Mouse (Mus musculus): ENCODE results near the gene Paxbp1. TPM values are rescaled to one million over a fixed set of nuclear protein-coding genes. Genes with fewer than 3 reads are reported as not detected.

Paxbp1 gene
- polyA plus RNA-seq (2014; fragmentation: Nextera tagmentation; extraction: Ambion mirVana), result 51.8 and 58.2 TPM in 2 replicates

GRCm38 (mm10) chr16:91044270-91045182 lies at the start of gene Paxbp1:
Paxbp1 (minus strand) TSS chr16:91044543.
- no peaks in the 10 kb centered on the region for H3K27me3 ChIP-seq (replicated peaks; ENCODE audit: control insufficient read depth, insufficient read depth, low read length)
- DNase-seq (ENCODE audit: low spot score) (peak; percentile 99), ATAC-seq (ENCODE audit: low read depth) (peak; percentile 98)
- peaks cover 17% of the 10 kb centered on the region for H3K36me3 ChIP-seq (ENCODE audit: control insufficient read depth, insufficient read depth, low read length)
- peak within 1 kb of the TSS; percentile 97 for H3K4me3 ChIP-seq (ENCODE audit: low read depth, low read length)
- H3K9me3 ChIP-seq (ENCODE audit: control insufficient read depth, low read length), result no peaks in the 10 kb centered on the region
- H3K4me1 ChIP-seq (ENCODE audit: control insufficient read depth, insufficient read depth, low read length), result peaks cover 10% of the 10 kb centered on the region
- H3K27ac ChIP-seq (replicated peaks; ENCODE audit: low read depth, low read length), result peak within 1 kb of the TSS; percentile 96
- peak within 1 kb of the TSS; percentile 89 for H3K4me2 ChIP-seq (ENCODE audit: low read depth, low read length)
- peak within 1 kb of the TSS; percentile 96 for H3K9ac ChIP-seq (ENCODE audit: low read depth, low read length)
- 3% methylated on average over 57 of the region's 70 CpGs for WGBS

- no peak overlapping the region for H3K4me2 ChIP-seq (ENCODE audit: low read depth, low read length)
- WGBS, result 63% methylated on average over 4 of the region's 4 CpGs
- H3K27ac ChIP-seq (replicated peaks; ENCODE audit: low read depth, low read length), result no peak overlapping the region
- ATAC-seq (ENCODE audit: low read depth), result no peak
- H3K36me3 ChIP-seq (ENCODE audit: control insufficient read depth, insufficient read depth, low read length), result no peaks in the 10 kb centered on the region
- H3K4me3 ChIP-seq (ENCODE audit: low read depth, low read length), result no peak overlapping the region
- H3K4me1 ChIP-seq (ENCODE audit: control insufficient read depth, insufficient read depth, low read length), result 0 out of 2 replicates have a peak, but pooled peaks cover 4% of the 10 kb centered on the region
- no peaks in the 10 kb centered on the region for H3K27me3 ChIP-seq (replicated peaks; ENCODE audit: control insufficient read depth, insufficient read depth, low read length)
- H3K9me3 ChIP-seq (ENCODE audit: control insufficient read depth, low read length), result no peaks in the 10 kb centered on the region
- DNase-seq (ENCODE audit: low spot score), result no peak
- H3K9ac ChIP-seq (ENCODE audit: low read depth, low read length), result no peak overlapping the region
Measured at GRCm38 (mm10) chr16:91086642-91087306, 42.4 kb upstream of the Paxbp1 start.

- no peaks in the 10 kb centered on the region for H3K36me3 ChIP-seq (ENCODE audit: control insufficient read depth, insufficient read depth, low read length)
- H3K4me3 ChIP-seq (ENCODE audit: low read depth, low read length), result no peak overlapping the region
- H3K9ac ChIP-seq (ENCODE audit: low read depth, low read length), result no peak overlapping the region
- 42% methylated on average over 17 of the region's 17 CpGs for WGBS
- H3K27me3 ChIP-seq (replicated peaks; ENCODE audit: control insufficient read depth, insufficient read depth, low read length), result no peaks in the 10 kb centered on the region
- 0 out of 2 replicates have a peak, but pooled peaks cover 4% of the 10 kb centered on the region for H3K4me1 ChIP-seq (ENCODE audit: control insufficient read depth, insufficient read depth, low read length)
- peak; percentile 44; the same call in 1 of the 2 replicates for ATAC-seq (ENCODE audit: low read depth)
- peak; percentile 60 for DNase-seq (ENCODE audit: low spot score)
- H3K9me3 ChIP-seq (ENCODE audit: control insufficient read depth, low read length), result no peaks in the 10 kb centered on the region
- peak overlapping the region; percentile 27 for H3K4me2 ChIP-seq (ENCODE audit: low read depth, low read length)
- H3K27ac ChIP-seq (replicated peaks; ENCODE audit: low read depth, low read length), result no peak overlapping the region
Measured at GRCm38 (mm10) chr16:91085239-91085825, 41.0 kb upstream of the Paxbp1 start.

GRCm38 (mm10) chr16:91084307-91085238 lies 40.2 kb upstream of the Paxbp1 start:
- 68% methylated on average over 21 of the region's 21 CpGs for WGBS
- Histone ChIP-seq H3K9me3 (ENCODE audit: control insufficient read depth, low read length) (no peaks in the 10 kb centered on the region), H3K4me3 (ENCODE audit: low read depth, low read length) (no peak overlapping the region)

GRCm38 (mm10) chr16:91083002-91083646 lies 38.8 kb upstream of the Paxbp1 start:
- 0 out of 2 replicates have a peak, but pooled peaks cover 4% of the 10 kb centered on the region for H3K4me1 ChIP-seq (ENCODE audit: control insufficient read depth, insufficient read depth, low read length)
- no peak overlapping the region for H3K4me2 ChIP-seq (ENCODE audit: low read depth, low read length)
- DNase-seq (ENCODE audit: low spot score) (no peak), ATAC-seq (ENCODE audit: low read depth) (no peak)
- no peaks in the 10 kb centered on the region for H3K36me3 ChIP-seq (ENCODE audit: control insufficient read depth, insufficient read depth, low read length)
- 66% methylated on average over 4 of the region's 4 CpGs for WGBS
- no peak overlapping the region for H3K9ac ChIP-seq (ENCODE audit: low read depth, low read length)
- H3K27ac ChIP-seq (replicated peaks; ENCODE audit: low read depth, low read length), result no peak overlapping the region
- no peak overlapping the region for H3K4me3 ChIP-seq (ENCODE audit: low read depth, low read length)
- no peaks in the 10 kb centered on the region for H3K27me3 ChIP-seq (replicated peaks; ENCODE audit: control insufficient read depth, insufficient read depth, low read length)
- no peaks in the 10 kb centered on the region for H3K9me3 ChIP-seq (ENCODE audit: control insufficient read depth, low read length)

More at GRCm38 (mm10) chr16:91084307-91085238, 40.2 kb upstream of the Paxbp1 start:
- ATAC-seq (ENCODE audit: low read depth) (no peak), DNase-seq (ENCODE audit: low spot score) (no peak)
- no peaks in the 10 kb centered on the region for H3K36me3 ChIP-seq (ENCODE audit: control insufficient read depth, insufficient read depth, low read length)
- H3K27me3 ChIP-seq (replicated peaks; ENCODE audit: control insufficient read depth, insufficient read depth, low read length), result no peaks in the 10 kb centered on the region
- no peak overlapping the region for H3K9ac ChIP-seq (ENCODE audit: low read depth, low read length)
- 0 out of 2 replicates have a peak, but pooled peaks cover 4% of the 10 kb centered on the region for H3K4me1 ChIP-seq (ENCODE audit: control insufficient read depth, insufficient read depth, low read length)
- H3K4me2 ChIP-seq (ENCODE audit: low read depth, low read length), result peak overlapping the region; percentile 27
- no peak overlapping the region for H3K27ac ChIP-seq (replicated peaks; ENCODE audit: low read depth, low read length)

- ATAC-seq (ENCODE audit: low read depth) (no peak), DNase-seq (ENCODE audit: low spot score) (peak; percentile 81)
- H3K9me3 ChIP-seq (ENCODE audit: control insufficient read depth, low read length), result no peaks in the 10 kb centered on the region
- H3K4me1 ChIP-seq (ENCODE audit: control insufficient read depth, insufficient read depth, low read length), result 0 out of 2 replicates have a peak, but pooled peaks cover 4% of the 10 kb centered on the region
- no peak overlapping the region for H3K27ac ChIP-seq (replicated peaks; ENCODE audit: low read depth, low read length)
- WGBS, result 21% methylated on average over 11 of the region's 12 CpGs
- H3K36me3 ChIP-seq (ENCODE audit: control insufficient read depth, insufficient read depth, low read length), result no peaks in the 10 kb centered on the region
- no peak overlapping the region for H3K9ac ChIP-seq (ENCODE audit: low read depth, low read length)
- no peaks in the 10 kb centered on the region for H3K27me3 ChIP-seq (replicated peaks; ENCODE audit: control insufficient read depth, insufficient read depth, low read length)
- no peak overlapping the region for H3K4me3 ChIP-seq (ENCODE audit: low read depth, low read length)
- H3K4me2 ChIP-seq (ENCODE audit: low read depth, low read length), result no peak overlapping the region
Measured at GRCm38 (mm10) chr16:91081508-91081907, 37.2 kb upstream of the Paxbp1 start.

GRCm38 (mm10) chr16:91076180-91076579 lies 31.8 kb upstream of the Paxbp1 start:
- H3K36me3 ChIP-seq (ENCODE audit: control insufficient read depth, insufficient read depth, low read length), result no peaks in the 10 kb centered on the region
- no peak for DNase-seq (ENCODE audit: low spot score)
- no peak overlapping the region for H3K27ac ChIP-seq (replicated peaks; ENCODE audit: low read depth, low read length)
- H3K4me2 ChIP-seq (ENCODE audit: low read depth, low read length), result no peak overlapping the region
- no peaks in the 10 kb centered on the region for H3K27me3 ChIP-seq (replicated peaks; ENCODE audit: control insufficient read depth, insufficient read depth, low read length)
- 69% methylated on average over 5 of the region's 5 CpGs for WGBS
- no peaks in the 10 kb centered on the region for H3K4me1 ChIP-seq (ENCODE audit: control insufficient read depth, insufficient read depth, low read length)
- no peaks in the 10 kb centered on the region for H3K9me3 ChIP-seq (ENCODE audit: control insufficient read depth, low read length)
- no peak overlapping the region for H3K4me3 ChIP-seq (ENCODE audit: low read depth, low read length)
- ATAC-seq (ENCODE audit: low read depth), result no peak
- no peak overlapping the region for H3K9ac ChIP-seq (ENCODE audit: low read depth, low read length)

Data from embryonic facial prominence, embryonic 14.5 days (tissue).